Mouse (Mus musculus): ENCODE results near the gene Tent5b. TPM values are rescaled to one million over a fixed set of nuclear protein-coding genes. Genes with fewer than 3 reads are reported as not detected.

Tent5b gene
- polyA plus RNA-seq, 1 experiment from 2014 or later: 1.4 TPM

GRCm38 (mm10) chr4:133448708-133449388, 31.1 kb upstream of the Tent5b start:
- Histone ChIP-seq H3K9ac (no peak overlapping the region), H3K4me2 (no peak overlapping the region), H3K9me3 (no peaks in the 10 kb centered on the region), H3K27ac (no peak overlapping the region; the same call in 1 of the 2 replicates), H3K4me1 (peaks cover 15% of the 10 kb centered on the region), H3K36me3 (no peaks in the 10 kb centered on the region), H3K4me3 (no peak overlapping the region), H3K27me3 (no peaks in the 10 kb centered on the region)
- no peak for ATAC-seq (ENCODE audit: insufficient number of reproducible peaks, insufficient read depth, low FRiP score, low TSS enrichment, low read depth)
- WGBS: 61% methylated on average over 8 of the region's 8 CpGs

GRCm38 (mm10) chr4:133449726-133450125, 30.2 kb upstream of the Tent5b start:
- Histone ChIP-seq H3K27ac (no peak overlapping the region), H3K9me3 (no peaks in the 10 kb centered on the region), H3K36me3 (no peaks in the 10 kb centered on the region), H3K9ac (no peak overlapping the region), H3K27me3 (no peaks in the 10 kb centered on the region), H3K4me1 (peaks cover 15% of the 10 kb centered on the region), H3K4me3 (no peak overlapping the region), H3K4me2 (peak overlapping the region; percentile 27; the same call in 1 of the 2 replicates)
- ATAC-seq (ENCODE audit: insufficient number of reproducible peaks, insufficient read depth, low FRiP score, low TSS enrichment, low read depth): no peak
- 17% methylated on average over 13 of the region's 13 CpGs for WGBS

GRCm38 (mm10) chr4:133451536-133451935, 28.4 kb upstream of the Tent5b start:
- Histone ChIP-seq H3K4me3 (no peak overlapping the region), H3K4me2 (no peak overlapping the region), H3K9ac (no peak overlapping the region), H3K27ac (no peak overlapping the region), H3K36me3 (no peaks in the 10 kb centered on the region), H3K4me1 (peaks cover 15% of the 10 kb centered on the region), H3K9me3 (no peaks in the 10 kb centered on the region), H3K27me3 (no peaks in the 10 kb centered on the region)
- ATAC-seq (ENCODE audit: insufficient number of reproducible peaks, insufficient read depth, low FRiP score, low TSS enrichment, low read depth): no peak
- 7% methylated on average over 10 of the region's 10 CpGs for WGBS

GRCm38 (mm10) chr4:133452433-133452832, 27.5 kb upstream of the Tent5b start:
- Histone ChIP-seq H3K4me1 (peaks cover 15% of the 10 kb centered on the region), H3K9ac (no peak overlapping the region), H3K27me3 (no peaks in the 10 kb centered on the region), H3K27ac (no peak overlapping the region), H3K9me3 (no peaks in the 10 kb centered on the region), H3K4me3 (no peak overlapping the region), H3K4me2 (no peak overlapping the region), H3K36me3 (no peaks in the 10 kb centered on the region)
- WGBS: 71% methylated on average over 7 of the region's 7 CpGs
- no peak for ATAC-seq (ENCODE audit: insufficient number of reproducible peaks, insufficient read depth, low FRiP score, low TSS enrichment, low read depth)

- ATAC-seq (ENCODE audit: insufficient number of reproducible peaks, insufficient read depth, low FRiP score, low TSS enrichment, low read depth): no peak
- H3K27me3 ChIP-seq: no peaks in the 10 kb centered on the region
- 78% methylated on average over 3 of the region's 3 CpGs for WGBS
- H3K4me2 ChIP-seq: no peak overlapping the region
- H3K4me3 ChIP-seq: no peak overlapping the region
- H3K9ac ChIP-seq: no peak overlapping the region
- no peaks in the 10 kb centered on the region for H3K9me3 ChIP-seq
- no peak overlapping the region for H3K27ac ChIP-seq
- H3K4me1 ChIP-seq: no peaks in the 10 kb centered on the region
- H3K36me3 ChIP-seq: no peaks in the 10 kb centered on the region
Observed at GRCm38 (mm10) chr4:133458044-133458443, 21.9 kb upstream of the Tent5b start.

- no peak for ATAC-seq (ENCODE audit: insufficient number of reproducible peaks, insufficient read depth, low FRiP score, low TSS enrichment, low read depth)
- H3K4me2 ChIP-seq: no peak overlapping the region
- H3K36me3 ChIP-seq: no peaks in the 10 kb centered on the region
- no peaks in the 10 kb centered on the region for H3K9me3 ChIP-seq
- no peak overlapping the region for H3K9ac ChIP-seq
- H3K27me3 ChIP-seq: no peaks in the 10 kb centered on the region
- H3K27ac ChIP-seq: no peak overlapping the region
- no peaks in the 10 kb centered on the region for H3K4me1 ChIP-seq
- no peak overlapping the region for H3K4me3 ChIP-seq
- WGBS: 71% methylated on average over 1 of the region's 1 CpGs
Observed at GRCm38 (mm10) chr4:133460006-133460405, 19.9 kb upstream of the Tent5b start.

- H3K4me1 ChIP-seq: no peaks in the 10 kb centered on the region
- H3K4me2 ChIP-seq: no peak overlapping the region
- no peaks in the 10 kb centered on the region for H3K27me3 ChIP-seq
- no peak overlapping the region for H3K4me3 ChIP-seq
- no peaks in the 10 kb centered on the region for H3K9me3 ChIP-seq
- no peak overlapping the region for H3K9ac ChIP-seq
- H3K36me3 ChIP-seq: no peaks in the 10 kb centered on the region
- H3K27ac ChIP-seq: no peak overlapping the region
- no peak for ATAC-seq (ENCODE audit: insufficient number of reproducible peaks, insufficient read depth, low FRiP score, low TSS enrichment, low read depth)
- WGBS: 61% methylated on average over 5 of the region's 5 CpGs
Observed at GRCm38 (mm10) chr4:133460796-133461325, 19.1 kb upstream of the Tent5b start.

GRCm38 (mm10) chr4:133461362-133461761, 18.6 kb upstream of the Tent5b start:
- H3K4me2 ChIP-seq: no peak overlapping the region
- no peaks in the 10 kb centered on the region for H3K9me3 ChIP-seq
- no peak overlapping the region for H3K4me3 ChIP-seq
- no peaks in the 10 kb centered on the region for H3K36me3 ChIP-seq
- no peaks in the 10 kb centered on the region for H3K4me1 ChIP-seq
- H3K9ac ChIP-seq: no peak overlapping the region
- H3K27ac ChIP-seq: no peak overlapping the region
- ATAC-seq (ENCODE audit: insufficient number of reproducible peaks, insufficient read depth, low FRiP score, low TSS enrichment, low read depth): no peak
- 82% methylated on average over 4 of the region's 4 CpGs for WGBS
- H3K27me3 ChIP-seq: no peaks in the 10 kb centered on the region

GRCm38 (mm10) chr4:133463184-133463583, 16.7 kb upstream of the Tent5b start:
- H3K9ac ChIP-seq: no peak overlapping the region
- H3K27ac ChIP-seq: no peak overlapping the region
- H3K4me1 ChIP-seq: 0 out of 2 replicates have a peak, but pooled peaks cover 4% of the 10 kb centered on the region
- no peak overlapping the region for H3K4me2 ChIP-seq
- 56% methylated on average over 6 of the region's 6 CpGs for WGBS
- no peaks in the 10 kb centered on the region for H3K27me3 ChIP-seq
- H3K36me3 ChIP-seq: no peaks in the 10 kb centered on the region
- no peak overlapping the region for H3K4me3 ChIP-seq
- ATAC-seq (ENCODE audit: insufficient number of reproducible peaks, insufficient read depth, low FRiP score, low TSS enrichment, low read depth): no peak
- H3K9me3 ChIP-seq: no peaks in the 10 kb centered on the region

- peaks cover 5% of the 10 kb centered on the region; the same call in 1 of the 2 replicates for H3K9me3 ChIP-seq
- peak overlapping the region; percentile 97 for H3K4me2 ChIP-seq
- peaks cover 14% of the 10 kb centered on the region; the same call in 1 of the 2 replicates for H3K4me1 ChIP-seq
- no peak overlapping the region for H3K27ac ChIP-seq
- ATAC-seq (ENCODE audit: insufficient number of reproducible peaks, insufficient read depth, low FRiP score, low TSS enrichment, low read depth): no peak
- no peaks in the 10 kb centered on the region for H3K36me3 ChIP-seq
- H3K4me3 ChIP-seq: peak overlapping the region; percentile 57
- peaks cover 13% of the 10 kb centered on the region for H3K27me3 ChIP-seq
- WGBS: under 1% methylated on average over 27 of the region's 27 CpGs
- peak overlapping the region; percentile 75 for H3K9ac ChIP-seq
Observed at GRCm38 (mm10) chr4:133468080-133468479, 11.9 kb upstream of the Tent5b start.

- 13% methylated on average over 12 of the region's 12 CpGs for WGBS
- Histone ChIP-seq H3K4me3 (peak overlapping the region; percentile 57), H3K9ac (no peak overlapping the region), H3K27me3 (peaks cover 13% of the 10 kb centered on the region), H3K36me3 (no peaks in the 10 kb centered on the region), H3K4me2 (peak overlapping the region; percentile 97), H3K9me3 (peaks cover 5% of the 10 kb centered on the region; the same call in 1 of the 2 replicates), H3K27ac (no peak overlapping the region), H3K4me1 (peaks cover 14% of the 10 kb centered on the region; the same call in 1 of the 2 replicates)
- ATAC-seq (ENCODE audit: insufficient number of reproducible peaks, insufficient read depth, low FRiP score, low TSS enrichment, low read depth): no peak
Observed at GRCm38 (mm10) chr4:133469122-133469521, 10.8 kb upstream of the Tent5b start.

GRCm38 (mm10) chr4:133471135-133471821, 8.7 kb upstream of the Tent5b start:
- Histone ChIP-seq H3K9me3 (peaks cover 5% of the 10 kb centered on the region; the same call in 1 of the 2 replicates), H3K27ac (no peak overlapping the region), H3K4me1 (peaks cover 14% of the 10 kb centered on the region; the same call in 1 of the 2 replicates), H3K4me2 (no peak overlapping the region), H3K4me3 (no peak overlapping the region), H3K36me3 (no peaks in the 10 kb centered on the region), H3K9ac (no peak overlapping the region), H3K27me3 (peaks cover 20% of the 10 kb centered on the region)
- WGBS: 78% methylated on average over 7 of the region's 7 CpGs
- ATAC-seq (ENCODE audit: insufficient number of reproducible peaks, insufficient read depth, low FRiP score, low TSS enrichment, low read depth): no peak
